Mouse (Mus musculus) stomach, embryonic 16.5 days (tissue): Measurements from ENCODE around the gene Sh2d4b. TPM values are rescaled to one million over a fixed set of nuclear protein-coding genes. Genes with fewer than 3 reads are reported as not detected.

ENCODE experiments used
- ATAC-seq: fragments of 200-750 bp; cut with Nextera tagmentation; 2 replicates; pipeline ENCODE4 v1.8.0; 2017; ENCODE audit warnings: moderate number of reproducible peaks, moderate TSS enrichment; ENCODE audit not compliant: insufficient read depth, low FRiP score
- H3K27ac ChIP-seq: fragments of 300-500 bp; sonication (generic); 2 replicates; pipeline ENCODE4 v1.5.1; 2014; ENCODE audit warnings: low read length
- H3K27me3 ChIP-seq: fragments of 300-500 bp; sonication (generic); 2 replicates; pipeline ENCODE4 v1.6.1; 2014; ENCODE audit warnings: low read length, control low read depth, mixed read lengths; ENCODE audit not compliant: control insufficient read depth, insufficient read depth
- H3K36me3 ChIP-seq: fragments of 300-500 bp; sonication (generic); 2 replicates; pipeline ENCODE4 v1.6.1; 2014; ENCODE audit warnings: low read length; ENCODE audit not compliant: control insufficient read depth, insufficient read depth
- H3K4me1 ChIP-seq: fragments of 300-500 bp; sonication (generic); 2 replicates; pipeline ENCODE4 v1.6.1; 2014; ENCODE audit warnings: low read length, control low read depth, mixed read lengths; ENCODE audit not compliant: control insufficient read depth, insufficient read depth
- H3K4me2 ChIP-seq: fragments of 300-500 bp; sonication (generic); 2 replicates; pipeline ENCODE4 v1.6.1; 2014; ENCODE audit warnings: low read depth, low read length, mixed read lengths
- H3K4me3 ChIP-seq: fragments of 300-500 bp; sonication (generic); replicated peaks from 2 replicates; pipeline ENCODE4 v1.5.1; 2014; ENCODE audit warnings: mild to moderate bottlenecking, low read length
- H3K9ac ChIP-seq: fragments of 300-500 bp; sonication (generic); 2 replicates; pipeline ENCODE4 v1.6.1; 2014; ENCODE audit warnings: low read length
- H3K9me3 ChIP-seq: fragments of 300-500 bp; sonication (generic); replicated peaks from 2 replicates; pipeline ENCODE4 v1.6.1; 2016; ENCODE audit warnings: low read length, control low read depth; ENCODE audit not compliant: control insufficient read depth
- WGBS: fragments of 180-500 bp; shearing (Covaris S2); extraction: QIAGEN DNeasy Blood & Tissue Kit; methylation state at CpG from one replicate; pipeline ENCODE4 v1.1.7; 2014; 5-methylcytosine and 5-hydroxymethylcytosine counted together
- polyA plus RNA-seq: library from polyadenylated mRNA; unstranded; fragments of >200 nt; fragmentation: Nextera tagmentation; extraction: Ambion mirVana; gene quantifications from 2 replicates; pipeline ENCODE4 v1.2.1, GENCODE M21; 2015

The Sh2d4b gene
- polyA plus RNA-seq, 1 experiment from 2014 or later, result 0.41 TPM

DNA sequence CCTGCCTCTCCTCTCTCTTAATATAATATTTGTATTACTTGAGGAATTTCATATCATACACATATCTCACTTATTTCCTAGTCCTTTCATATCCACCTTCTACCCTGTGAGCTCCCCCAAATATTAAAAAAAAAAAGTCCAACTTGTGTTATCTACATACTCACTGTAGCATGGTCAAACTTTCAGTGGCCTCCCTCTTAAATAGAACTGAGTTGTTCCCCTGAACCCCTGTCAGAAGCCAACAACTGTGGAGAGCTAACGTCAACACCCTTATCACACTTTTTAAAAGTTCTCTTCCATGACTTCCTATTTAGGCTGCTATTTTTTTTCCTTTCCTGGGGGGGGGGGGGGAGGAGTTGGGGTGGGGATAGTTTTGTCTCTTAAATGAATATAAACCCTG, 7.3 kb downstream of the Sh2d4b start:
- Histone ChIP-seq H3K4me3 (no peak overlapping the region), H3K4me2 (no peak overlapping the region), H3K9me3 (no peaks in the 10 kb centered on the region), H3K9ac (no peak overlapping the region), H3K27me3 (no peaks in the 10 kb centered on the region), H3K27ac (no peak overlapping the region), H3K36me3 (no peaks in the 10 kb centered on the region), H3K4me1 (no peaks in the 10 kb centered on the region)
- WGBS, result 26% methylated on average over 1 of the region's 1 CpGs
- ATAC-seq, result no peak

DNA sequence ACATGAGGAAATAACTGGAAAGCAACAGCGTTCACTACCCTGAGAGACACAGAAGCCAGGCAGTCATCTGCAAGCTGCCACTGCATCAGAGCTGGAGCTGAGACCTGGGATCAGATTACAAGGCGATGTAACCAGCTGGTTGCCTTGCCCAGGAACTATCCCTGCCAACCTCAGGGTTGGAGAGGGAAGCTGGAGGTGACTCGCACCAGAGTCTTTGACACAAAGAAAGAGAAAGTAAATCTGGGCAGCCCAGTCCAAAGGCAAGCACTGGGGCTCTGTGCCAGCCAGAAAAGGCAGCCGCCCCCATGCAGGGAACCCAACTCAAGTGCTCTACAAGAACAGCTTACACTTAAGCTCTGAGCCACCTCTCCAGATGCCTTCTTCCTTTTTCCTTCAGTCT, 7.8 kb downstream of the Sh2d4b start:
- Histone ChIP-seq H3K4me1 (no peaks in the 10 kb centered on the region), H3K27ac (no peak overlapping the region), H3K9me3 (no peaks in the 10 kb centered on the region), H3K4me2 (no peak overlapping the region), H3K4me3 (no peak overlapping the region), H3K27me3 (no peaks in the 10 kb centered on the region), H3K36me3 (no peaks in the 10 kb centered on the region), H3K9ac (no peak overlapping the region)
- WGBS, result 30% methylated on average over 4 of the region's 4 CpGs
- ATAC-seq, result no peak

GRCm38 (mm10) chr14:40874565-40874964, 18.5 kb downstream of the Sh2d4b start:
- Histone ChIP-seq H3K27ac (no peak overlapping the region), H3K27me3 (no peaks in the 10 kb centered on the region), H3K36me3 (no peaks in the 10 kb centered on the region), H3K4me2 (no peak overlapping the region), H3K4me1 (no peaks in the 10 kb centered on the region), H3K9me3 (no peaks in the 10 kb centered on the region), H3K9ac (no peak overlapping the region), H3K4me3 (no peak overlapping the region)
- no peak for ATAC-seq

GRCm38 (mm10) chr14:40873961-40874360, 19.1 kb downstream of the Sh2d4b start:
- H3K36me3 ChIP-seq, result no peaks in the 10 kb centered on the region
- no peaks in the 10 kb centered on the region for H3K9me3 ChIP-seq
- H3K27me3 ChIP-seq, result no peaks in the 10 kb centered on the region
- H3K27ac ChIP-seq, result no peak overlapping the region
- ATAC-seq, result no peak
- no peaks in the 10 kb centered on the region for H3K4me1 ChIP-seq
- H3K4me2 ChIP-seq, result no peak overlapping the region
- 79% methylated on average over 5 of the region's 5 CpGs for WGBS
- H3K9ac ChIP-seq, result no peak overlapping the region
- H3K4me3 ChIP-seq, result no peak overlapping the region

DNA sequence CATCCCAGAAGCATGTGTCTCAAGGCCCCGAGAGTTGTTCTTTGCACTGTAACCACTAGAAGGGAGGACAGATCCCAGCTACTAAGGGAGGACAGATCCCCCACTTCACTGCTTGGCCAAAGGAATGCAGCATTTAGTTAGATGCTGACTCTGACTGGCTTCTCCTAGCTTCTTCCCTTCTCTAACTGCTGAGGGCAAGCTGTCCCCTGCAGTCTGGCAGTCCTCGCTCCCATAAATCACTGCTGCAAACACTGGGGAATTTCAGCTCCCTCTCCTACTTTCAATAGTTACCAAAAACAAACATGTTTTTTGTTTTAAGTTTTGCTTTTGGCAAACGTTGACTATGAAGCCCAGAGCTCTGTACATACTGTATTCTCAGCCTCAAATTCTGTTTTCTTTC, 22.5 kb downstream of the Sh2d4b start:
- Histone ChIP-seq H3K9ac (no peak overlapping the region), H3K27me3 (no peaks in the 10 kb centered on the region), H3K27ac (no peak overlapping the region), H3K4me1 (no peaks in the 10 kb centered on the region), H3K4me2 (no peak overlapping the region), H3K9me3 (no peaks in the 10 kb centered on the region), H3K36me3 (no peaks in the 10 kb centered on the region), H3K4me3 (no peak overlapping the region)
- WGBS, result 64% methylated on average over 3 of the region's 3 CpGs
- no peak for ATAC-seq

GRCm38 (mm10) chr14:40864811-40865514, 28.1 kb downstream of the Sh2d4b start:
- Histone ChIP-seq H3K9me3 (no peaks in the 10 kb centered on the region), H3K9ac (no peak overlapping the region), H3K27ac (no peak overlapping the region), H3K4me1 (no peaks in the 10 kb centered on the region), H3K4me2 (no peak overlapping the region), H3K36me3 (no peaks in the 10 kb centered on the region), H3K27me3 (no peaks in the 10 kb centered on the region), H3K4me3 (no peak overlapping the region)
- WGBS, result 66% methylated on average over 6 of the region's 6 CpGs
- no peak for ATAC-seq

DNA sequence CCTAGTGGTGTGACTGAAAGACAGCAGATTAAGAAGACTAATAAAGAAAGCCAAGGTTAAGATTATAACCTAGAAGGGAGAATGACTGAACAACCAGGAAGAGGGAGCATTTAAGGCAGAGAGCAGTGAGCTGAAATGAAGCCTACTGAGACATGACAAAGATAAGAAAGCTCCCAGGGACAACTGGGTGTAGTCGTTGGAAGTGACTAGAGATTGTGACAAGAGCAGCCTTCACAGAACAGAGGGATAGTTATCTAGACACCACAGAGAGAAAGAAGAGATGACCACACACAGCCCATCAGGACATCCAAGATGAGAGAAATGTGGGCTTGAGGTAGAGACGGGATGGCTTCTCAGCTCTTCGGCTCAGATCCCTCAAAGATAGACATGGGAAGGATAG, 29.4 kb downstream of the Sh2d4b start:
- H3K36me3 ChIP-seq, result no peaks in the 10 kb centered on the region
- H3K4me1 ChIP-seq, result no peaks in the 10 kb centered on the region
- no peak for ATAC-seq
- H3K9ac ChIP-seq, result no peak overlapping the region
- no peak overlapping the region for H3K4me2 ChIP-seq
- no peaks in the 10 kb centered on the region for H3K27me3 ChIP-seq
- H3K27ac ChIP-seq, result no peak overlapping the region
- H3K9me3 ChIP-seq, result no peaks in the 10 kb centered on the region
- H3K4me3 ChIP-seq, result no peak overlapping the region
- 76% methylated on average over 3 of the region's 3 CpGs for WGBS

- Histone ChIP-seq H3K4me3 (no peak overlapping the region), H3K27ac (no peak overlapping the region), H3K4me2 (no peak overlapping the region), H3K9me3 (no peaks in the 10 kb centered on the region), H3K4me1 (no peaks in the 10 kb centered on the region), H3K9ac (no peak overlapping the region), H3K27me3 (no peaks in the 10 kb centered on the region), H3K36me3 (no peaks in the 10 kb centered on the region)
- ATAC-seq, result no peak
These were observed 30.0 kb downstream of the Sh2d4b start for GRCm38 (mm10) chr14:40863022-40863421.

DNA sequence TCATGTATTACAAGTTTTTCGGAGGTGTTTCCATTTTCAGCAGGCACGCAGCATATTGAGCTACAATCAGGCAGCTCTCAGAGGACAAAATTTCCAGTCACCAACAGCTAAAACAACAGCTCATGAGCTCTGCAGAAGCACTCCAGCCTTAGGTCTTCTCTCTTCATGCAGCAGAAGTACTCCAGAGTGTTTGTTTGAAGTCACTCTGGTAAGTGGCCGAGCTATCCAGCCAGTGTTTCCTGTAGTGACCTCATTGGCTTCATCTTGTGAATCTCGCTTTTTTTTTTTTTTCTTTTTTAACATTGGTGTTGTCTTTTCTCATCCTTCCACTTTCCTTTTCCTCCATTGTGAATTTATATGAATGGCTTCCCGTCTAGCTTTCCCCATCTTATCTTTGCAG, 40.1 kb downstream of the Sh2d4b start:
- ATAC-seq, result no peak
- 58% methylated on average over 5 of the region's 5 CpGs for WGBS

GRCm38 (mm10) chr14:40837397-40837796, 55.7 kb downstream of the Sh2d4b start:
- H3K9me3 ChIP-seq, result no peaks in the 10 kb centered on the region

More for the DNA sequence above, 40.1 kb downstream of the Sh2d4b start:
- H3K9ac ChIP-seq, result no peak overlapping the region
- H3K27me3 ChIP-seq, result no peaks in the 10 kb centered on the region
- no peaks in the 10 kb centered on the region for H3K4me1 ChIP-seq
- no peak overlapping the region for H3K27ac ChIP-seq
- H3K36me3 ChIP-seq, result no peaks in the 10 kb centered on the region
- H3K4me3 ChIP-seq, result no peak overlapping the region
- no peaks in the 10 kb centered on the region for H3K9me3 ChIP-seq
- H3K4me2 ChIP-seq, result no peak overlapping the region

More at GRCm38 (mm10) chr14:40837397-40837796, 55.7 kb downstream of the Sh2d4b start:
- H3K27ac ChIP-seq, result no peak overlapping the region
- no peaks in the 10 kb centered on the region for H3K36me3 ChIP-seq
- no peaks in the 10 kb centered on the region for H3K27me3 ChIP-seq
- no peak overlapping the region for H3K9ac ChIP-seq
- no peaks in the 10 kb centered on the region for H3K4me1 ChIP-seq
- no peak overlapping the region for H3K4me3 ChIP-seq
- H3K4me2 ChIP-seq, result no peak overlapping the region
- ATAC-seq, result no peak
